Mouse (Mus musculus) midbrain, embryonic 11.5 days (tissue): ENCODE data around the gene Itsn1. TPM values are rescaled to one million over a fixed set of nuclear protein-coding genes. Genes with fewer than 3 reads are reported as not detected.

Source experiments
- ATAC-seq: fragments of 200-750 bp; cut with Nextera tagmentation; 2 replicates; pipeline ENCODE4 v1.8.0; 2017; ENCODE audit warnings: moderate TSS enrichment, moderate library complexity; ENCODE audit not compliant: low FRiP score
- DNase-seq: peaks from one replicate; pipeline ENCODE4 v3.0.0; 2015; ENCODE audit warnings: low spot score; ENCODE audit errors: missing footprints
- H3K27ac ChIP-seq: fragments of 300-500 bp; sonication (generic); 2 replicates; pipeline ENCODE4 v1.5.1; 2014; ENCODE audit warnings: low read depth, low read length
- H3K27me3 ChIP-seq: fragments of 300-500 bp; sonication (generic); 2 replicates; pipeline ENCODE4 v1.6.1; 2014; ENCODE audit warnings: mild to moderate bottlenecking, low read length, moderate library complexity, mixed read lengths; ENCODE audit not compliant: control insufficient read depth, insufficient read depth
- H3K36me3 ChIP-seq: fragments of 300-500 bp; sonication (generic); 2 replicates; pipeline ENCODE4 v1.6.1; 2014; ENCODE audit warnings: mild to moderate bottlenecking, low read length, moderate library complexity, mixed read lengths; ENCODE audit not compliant: control insufficient read depth, insufficient read depth
- H3K4me1 ChIP-seq: fragments of 300-500 bp; sonication (generic); 2 replicates; pipeline ENCODE4 v1.6.1; 2014; ENCODE audit warnings: low read length; ENCODE audit not compliant: control insufficient read depth, insufficient read depth
- H3K4me2 ChIP-seq: fragments of 300-500 bp; sonication (generic); 2 replicates; pipeline ENCODE4 v1.6.1; 2014; ENCODE audit warnings: mild to moderate bottlenecking, moderate library complexity
- H3K4me3 ChIP-seq: fragments of 300-500 bp; sonication (generic); 2 replicates; pipeline ENCODE4 v1.5.1; 2014; ENCODE audit warnings: low read depth, low read length
- H3K9ac ChIP-seq: fragments of 300-500 bp; sonication (generic); 2 replicates; pipeline ENCODE4 v1.6.1; 2014; ENCODE audit warnings: low read length
- H3K9me3 ChIP-seq: fragments of 300-500 bp; sonication (generic); 2 replicates; pipeline ENCODE4 v1.6.1; 2016; ENCODE audit warnings: low read length; ENCODE audit not compliant: control insufficient read depth
- WGBS: fragments of 180-500 bp; shearing (Covaris S2); extraction: QIAGEN DNeasy Blood & Tissue Kit; methylation state at CpG from one replicate; pipeline ENCODE4 v1.1.7; 2014; 5-methylcytosine and 5-hydroxymethylcytosine counted together
- polyA plus RNA-seq: library from polyadenylated mRNA; unstranded; fragments of >200 nt; fragmentation: Nextera tagmentation; extraction: Ambion mirVana; gene quantifications from 2 replicates; pipeline ENCODE4 v1.2.1, GENCODE M21; 2014

Gene Itsn1
- polyA plus RNA-seq, 1 experiment from 2014 or later: 54.8 TPM

GRCm38 (mm10) chr16:91770662-91771061 lies 41.6 kb downstream of the Itsn1 start:
- peaks cover 24% of the 10 kb centered on the region for H3K4me1 ChIP-seq

GRCm38 (mm10) chr16:91771334-91771733 lies 42.3 kb downstream of the Itsn1 start:
- peak overlapping the region; percentile 3 for H3K27ac ChIP-seq
- no peaks in the 10 kb centered on the region for H3K36me3 ChIP-seq
- no peaks in the 10 kb centered on the region for H3K27me3 ChIP-seq
- H3K9ac ChIP-seq: no peak overlapping the region
- no peak for DNase-seq
- WGBS: 76% methylated on average over 6 of the region's 6 CpGs
- ATAC-seq: 0 out of 2 replicates have a peak, but pooled peaks have one; percentile 23
- no peak overlapping the region for H3K4me2 ChIP-seq
- H3K4me3 ChIP-seq: no peak overlapping the region
- peaks cover 24% of the 10 kb centered on the region for H3K4me1 ChIP-seq
- H3K9me3 ChIP-seq: no peaks in the 10 kb centered on the region

More at GRCm38 (mm10) chr16:91770662-91771061, 41.6 kb downstream of the Itsn1 start:
- DNase-seq (peak; percentile 91), ATAC-seq (peak; percentile 93)
- Histone ChIP-seq H3K4me2 (no peak overlapping the region), H3K36me3 (no peaks in the 10 kb centered on the region), H3K4me3 (no peak overlapping the region), H3K27ac (peak overlapping the region; percentile 3; the same call in 1 of the 2 replicates), H3K9me3 (no peaks in the 10 kb centered on the region), H3K27me3 (no peaks in the 10 kb centered on the region), H3K9ac (no peak overlapping the region)
- WGBS: 20% methylated on average over 5 of the region's 5 CpGs

- Histone ChIP-seq H3K9ac (no peak overlapping the region), H3K4me2 (no peak overlapping the region), H3K27ac (no peak overlapping the region), H3K9me3 (no peaks in the 10 kb centered on the region), H3K27me3 (no peaks in the 10 kb centered on the region), H3K36me3 (no peaks in the 10 kb centered on the region), H3K4me1 (peaks cover 24% of the 10 kb centered on the region), H3K4me3 (no peak overlapping the region)
- DNase-seq: no peak
- 83% methylated on average over 7 of the region's 7 CpGs for WGBS
- ATAC-seq: no peak
These were observed 43.5 kb downstream of the Itsn1 start for GRCm38 (mm10) chr16:91772586-91772985.

GRCm38 (mm10) chr16:91779576-91779975 lies 50.5 kb downstream of the Itsn1 start:
- DNase-seq (no peak), ATAC-seq (no peak)
- Histone ChIP-seq H3K4me2 (no peak overlapping the region), H3K27ac (no peak overlapping the region), H3K9ac (no peak overlapping the region), H3K27me3 (no peaks in the 10 kb centered on the region), H3K4me3 (no peak overlapping the region), H3K4me1 (no peaks in the 10 kb centered on the region), H3K9me3 (no peaks in the 10 kb centered on the region), H3K36me3 (no peaks in the 10 kb centered on the region)
- 90% methylated on average over 10 of the region's 10 CpGs for WGBS

GRCm38 (mm10) chr16:91780151-91780550 lies 51.1 kb downstream of the Itsn1 start:
- Histone ChIP-seq H3K36me3 (peaks cover 2% of the 10 kb centered on the region; the same call in 1 of the 2 replicates), H3K27ac (no peak overlapping the region), H3K4me2 (no peak overlapping the region), H3K4me3 (no peak overlapping the region), H3K4me1 (no peaks in the 10 kb centered on the region), H3K9me3 (no peaks in the 10 kb centered on the region), H3K9ac (no peak overlapping the region), H3K27me3 (no peaks in the 10 kb centered on the region)
- DNase-seq: no peak
- ATAC-seq: no peak
- 92% methylated on average over 7 of the region's 7 CpGs for WGBS

- Histone ChIP-seq H3K27me3 (no peaks in the 10 kb centered on the region), H3K4me3 (no peak overlapping the region), H3K36me3 (peaks cover 2% of the 10 kb centered on the region; the same call in 1 of the 2 replicates), H3K27ac (no peak overlapping the region), H3K9me3 (no peaks in the 10 kb centered on the region), H3K4me1 (no peaks in the 10 kb centered on the region), H3K9ac (no peak overlapping the region), H3K4me2 (no peak overlapping the region)
- WGBS: 89% methylated on average over 3 of the region's 3 CpGs
- no peak for DNase-seq
- ATAC-seq: no peak
These were observed 51.7 kb downstream of the Itsn1 start for GRCm38 (mm10) chr16:91780826-91781225.

- H3K36me3 ChIP-seq: peaks cover 2% of the 10 kb centered on the region; the same call in 1 of the 2 replicates
- no peak overlapping the region for H3K4me2 ChIP-seq
These were observed 54.1 kb downstream of the Itsn1 start for GRCm38 (mm10) chr16:91783191-91783590.

GRCm38 (mm10) chr16:91784298-91784697 lies 55.2 kb downstream of the Itsn1 start:
- Histone ChIP-seq H3K4me3 (no peak overlapping the region), H3K36me3 (peaks cover 2% of the 10 kb centered on the region; the same call in 1 of the 2 replicates), H3K27me3 (no peaks in the 10 kb centered on the region), H3K4me1 (no peaks in the 10 kb centered on the region), H3K9ac (no peak overlapping the region), H3K9me3 (no peaks in the 10 kb centered on the region), H3K27ac (no peak overlapping the region), H3K4me2 (no peak overlapping the region)
- DNase-seq (no peak), ATAC-seq (no peak)
- 84% methylated on average over 6 of the region's 6 CpGs for WGBS

More at GRCm38 (mm10) chr16:91783191-91783590, 54.1 kb downstream of the Itsn1 start:
- H3K4me1 ChIP-seq: no peaks in the 10 kb centered on the region
- no peak for DNase-seq
- H3K27me3 ChIP-seq: no peaks in the 10 kb centered on the region
- WGBS: 95% methylated on average over 7 of the region's 7 CpGs
- no peak for ATAC-seq
- no peak overlapping the region for H3K9ac ChIP-seq
- no peak overlapping the region for H3K27ac ChIP-seq
- H3K4me3 ChIP-seq: no peak overlapping the region
- H3K9me3 ChIP-seq: no peaks in the 10 kb centered on the region

GRCm38 (mm10) chr16:91786425-91786824 lies 57.3 kb downstream of the Itsn1 start:
- H3K9me3 ChIP-seq: no peaks in the 10 kb centered on the region
- H3K4me3 ChIP-seq: no peak overlapping the region
- no peaks in the 10 kb centered on the region for H3K4me1 ChIP-seq
- H3K27ac ChIP-seq: no peak overlapping the region
- no peak overlapping the region for H3K4me2 ChIP-seq
- no peak for DNase-seq
- no peaks in the 10 kb centered on the region for H3K27me3 ChIP-seq
- peaks cover 2% of the 10 kb centered on the region; the same call in 1 of the 2 replicates for H3K36me3 ChIP-seq
- WGBS: 94% methylated on average over 10 of the region's 10 CpGs
- H3K9ac ChIP-seq: no peak overlapping the region
- ATAC-seq: no peak
